Mouse (Mus musculus) sigmoid colon, adult 10 weeks (tissue): Measurements from ENCODE around the gene Igf1. TPM values are rescaled to one million over a fixed set of nuclear protein-coding genes. Genes with fewer than 3 reads are reported as not detected.

Experiments
- polyA plus RNA-seq: library from polyadenylated mRNA; stranded (reverse); fragments of 350-450 nt; fragmentation: Illumina TruSeq; extraction: RNeasy Lipid Tissue Mini Kit (QIAGEN cat#74804); gene quantifications from one replicate; pipeline ENCODE4 v1.2.3, GENCODE M21; 2014; ENCODE audit warnings: low read depth, low replicate concordance

Gene Igf1
- polyA plus RNA-seq: 24.0 TPM

DNA sequence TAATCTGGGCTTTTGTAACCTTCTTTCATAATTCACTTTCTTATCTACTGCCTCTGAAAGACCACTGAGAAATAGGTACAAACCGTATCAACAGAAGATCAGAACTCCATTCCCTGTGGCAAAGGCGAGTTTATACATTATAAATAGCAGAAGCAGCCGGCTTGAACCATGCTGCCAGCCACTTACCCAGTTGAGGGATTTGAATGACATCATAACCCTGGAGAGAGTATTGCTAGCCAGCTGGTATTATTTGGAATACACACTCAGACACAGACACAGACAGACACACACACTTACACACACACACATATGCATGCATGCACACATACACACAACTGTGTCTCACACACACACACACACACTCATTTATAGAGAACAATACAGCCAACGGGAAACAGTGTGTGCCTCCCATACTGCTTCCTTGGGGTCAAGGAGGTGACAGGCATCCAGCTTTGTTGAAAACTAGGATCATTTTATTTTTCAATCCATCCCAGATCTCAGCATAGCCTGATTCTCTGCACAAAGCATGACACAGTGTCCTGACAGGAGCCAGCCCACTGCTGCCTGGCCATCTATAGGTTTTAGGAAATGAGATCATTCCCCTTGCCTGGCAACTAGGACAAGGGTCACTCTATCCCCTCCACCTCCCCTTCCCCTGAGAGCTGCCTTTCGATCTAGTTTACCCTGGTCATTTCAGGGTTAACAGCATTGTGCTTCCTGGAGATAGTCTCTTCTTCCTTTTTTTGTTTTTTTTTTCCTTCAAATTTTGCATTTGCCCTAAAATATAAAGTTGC lies at the start of gene Igf1:
Igf1 (plus strand) TSS at position 253 of the 794 bp plus-strand sequence.

Other genes starting within 250 kb of the Igf1 start
- not detected for gene Pmch, start 232.8 kb downstream of the Igf1 start, polyA plus RNA-seq